In the genomic region with DNA sequence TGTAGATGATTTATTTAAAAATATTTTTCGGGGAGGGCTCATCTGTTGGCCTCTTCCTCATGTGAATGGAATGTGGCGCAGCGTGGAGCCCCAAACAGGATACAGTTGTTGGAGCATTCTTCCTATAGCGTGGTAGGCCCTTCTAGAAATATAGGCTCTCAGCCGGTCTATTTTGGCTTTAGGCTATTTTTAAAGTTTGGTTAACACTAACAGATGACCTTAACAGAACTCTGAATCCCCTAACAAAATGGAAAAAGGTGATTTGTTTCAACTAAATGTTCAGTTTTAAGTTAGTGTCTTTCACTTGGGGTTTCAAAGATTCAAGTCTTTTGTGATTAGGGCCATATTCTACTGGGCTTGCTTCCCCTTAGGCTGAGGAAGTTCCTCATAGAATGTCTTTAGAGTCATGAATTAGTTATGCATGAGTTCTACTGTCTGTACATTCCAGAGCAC, we compare ENCODE assay signal across 8 mouse cellular contexts.
DNase-seq lines count a peak whose midpoint lies in the region; ATAC-seq lines count a peak whose summit lies in the region.

No protein-coding gene starts in this region.

- H3K27me3 ChIP-seq in kidney, embryonic 14.5 days (ENCODE audit: control insufficient read depth, insufficient read depth, low read length), result no peaks in the 10 kb centered on the region
- H3K27me3 ChIP-seq in heart, embryonic 15.5 days, result no peaks in the 10 kb centered on the region
- H3K27me3 ChIP-seq in liver, embryonic 11.5 days (replicated peaks; ENCODE audit: control insufficient read depth, insufficient read depth, low read length), result no peaks in the 10 kb centered on the region
- H3K27me3 ChIP-seq in neural tube, embryonic 13.5 days, result no peaks in the 10 kb centered on the region

- ATAC-seq in kidney, embryonic 14.5 days (ENCODE audit: low FRiP score, low TSS enrichment), result 0 out of 2 replicates have a peak, but pooled peaks have one; percentile 44
- ATAC-seq in heart, embryonic 15.5 days (replicated peaks; ENCODE audit: insufficient number of reproducible peaks, insufficient read depth, low FRiP score, low read depth), result no peak
- ATAC-seq in liver, embryonic 11.5 days (replicated peaks; ENCODE audit: low FRiP score), result no peak
- ATAC-seq in neural tube, embryonic 13.5 days (ENCODE audit: low read depth), result no peak
- no peak for ATAC-seq in frontal cortex, adult (ENCODE audit: low TSS enrichment)

- no peak for DNase-seq in kidney, adult 18-20 months
- DNase-seq in embryo, embryonic 11 days, result peak; percentile 61
- no peak for DNase-seq in liver, embryonic 11.5 days (ENCODE audit: low spot score)
- DNase-seq in layer of hippocampus, adult 11-12 months (ENCODE audit: low spot score), result no peak

- H3K4me3 ChIP-seq in kidney, embryonic 14.5 days (ENCODE audit: low read length), result peak overlapping the region; percentile 48
- peak overlapping the region; percentile 52 for H3K4me3 ChIP-seq in heart, embryonic 15.5 days
- H3K4me3 ChIP-seq in liver, embryonic 11.5 days (ENCODE audit: low read depth, low read length), result peak overlapping the region; percentile 59
- H3K4me3 ChIP-seq in neural tube, embryonic 13.5 days, result peak overlapping the region; percentile 43

- peak overlapping the region; percentile 59; the same call in 1 of the 2 replicates for H3K27ac ChIP-seq in kidney, embryonic 14.5 days (ENCODE audit: low read depth, low read length)
- H3K27ac ChIP-seq in heart, embryonic 15.5 days, result peak overlapping the region; percentile 96
- H3K27ac ChIP-seq in liver, embryonic 11.5 days (ENCODE audit: low read depth, low read length), result peak overlapping the region; percentile 68
- peak overlapping the region; percentile 59; the same call in 1 of the 2 replicates for H3K27ac ChIP-seq in neural tube, embryonic 13.5 days (replicated peaks)

- H3K9me3 ChIP-seq in kidney, embryonic 14.5 days (ENCODE audit: control insufficient read depth, low read length), result no peaks in the 10 kb centered on the region
- no peaks in the 10 kb centered on the region for H3K9me3 ChIP-seq in heart, embryonic 15.5 days (replicated peaks)
- no peaks in the 10 kb centered on the region for H3K9me3 ChIP-seq in liver, embryonic 11.5 days (ENCODE audit: control insufficient read depth, low read length)
- no peaks in the 10 kb centered on the region for H3K9me3 ChIP-seq in neural tube, embryonic 13.5 days

- peaks cover 14% of the 10 kb centered on the region for H3K4me1 ChIP-seq in kidney, embryonic 14.5 days (ENCODE audit: control insufficient read depth, insufficient read depth, low read length)
- peaks cover 18% of the 10 kb centered on the region for H3K4me1 ChIP-seq in heart, embryonic 15.5 days (replicated peaks)
- H3K4me1 ChIP-seq in liver, embryonic 11.5 days (replicated peaks; ENCODE audit: control insufficient read depth, insufficient read depth, low read length), result peaks cover 15% of the 10 kb centered on the region
- H3K4me1 ChIP-seq in neural tube, embryonic 13.5 days (replicated peaks), result peaks cover 35% of the 10 kb centered on the region

- peak overlapping the region; percentile 48 for H3K4me2 ChIP-seq in kidney, embryonic 14.5 days (replicated peaks; ENCODE audit: low read depth, low read length)
- H3K4me2 ChIP-seq in heart, embryonic 15.5 days, result peak overlapping the region; percentile 60
- peak overlapping the region; percentile 66 for H3K4me2 ChIP-seq in liver, embryonic 11.5 days
- peak overlapping the region; percentile 63 for H3K4me2 ChIP-seq in neural tube, embryonic 13.5 days

- H3K36me3 ChIP-seq in kidney, embryonic 14.5 days (ENCODE audit: control insufficient read depth, insufficient read depth, low read length), result peaks cover 4% of the 10 kb centered on the region; the same call in 1 of the 2 replicates
- H3K36me3 ChIP-seq in heart, embryonic 15.5 days, result peaks cover 6% of the 10 kb centered on the region; the same call in 1 of the 2 replicates
- no peaks in the 10 kb centered on the region for H3K36me3 ChIP-seq in liver, embryonic 11.5 days (ENCODE audit: control insufficient read depth, insufficient read depth, low read length)
- peaks cover 3% of the 10 kb centered on the region; the same call in 1 of the 2 replicates for H3K36me3 ChIP-seq in neural tube, embryonic 13.5 days

- WGBS in kidney, embryonic 14.5 days, result 12% methylated on average over 5 of the region's 5 CpGs
- 3% methylated on average over 5 of the region's 5 CpGs for WGBS in heart, embryonic 15.5 days
- WGBS in liver, embryonic 11.5 days, result 10% methylated on average over 5 of the region's 5 CpGs
- WGBS in neural tube, embryonic 13.5 days, result 9% methylated on average over 5 of the region's 5 CpGs

- peak overlapping the region; percentile 68; the same call in 1 of the 2 replicates for H3K9ac ChIP-seq in kidney, embryonic 14.5 days (ENCODE audit: low read depth, low read length)
- peak overlapping the region; percentile 46 for H3K9ac ChIP-seq in heart, embryonic 15.5 days
- H3K9ac ChIP-seq in liver, embryonic 11.5 days (ENCODE audit: low read depth, low read length), result peak overlapping the region; percentile 77
- peak overlapping the region; percentile 70 for H3K9ac ChIP-seq in neural tube, embryonic 13.5 days
